Mouse (Mus musculus): ENCODE results near the gene Tgm5. TPM values are rescaled to one million over a fixed set of nuclear protein-coding genes. Genes with fewer than 3 reads are reported as not detected.

The Tgm5 gene
- total and polyA plus RNA-seq, 3 experiments = not detected

- H3K4me1 ChIP-seq (ENCODE audit: control insufficient read depth in 1 of 2, insufficient read depth in 2 of 2) = peaks cover 0 to 12% of the 10 kb centered on the region in 2 experiments; a peak in 1 of 4 replicates
- peaks cover 9% of the 10 kb centered on the region for H3K9me3 ChIP-seq (replicated peaks; ENCODE audit: low read length)
- no peak overlapping the region for H3K9ac ChIP-seq (ENCODE audit: insufficient read depth, low read depth)
- DNase-seq (ENCODE audit: extremely low read depth) = no peak
- H3K27ac ChIP-seq (ENCODE audit: insufficient read depth, low read depth) = no peak overlapping the region
- no peak for TF ChIP-seq ZC3H11A (IDR thresholded peaks at IDR 0.05; ENCODE audit: low read depth, low read length)
- TF ChIP-seq MYC (IDR thresholded peaks at IDR 0.05; ENCODE audit: low read depth, low read length) = no peak
- TF ChIP-seq PAX5 (IDR thresholded peaks at IDR 0.05; ENCODE audit: low read length) = no peak
- TF ChIP-seq ZKSCAN1 (IDR thresholded peaks at IDR 0.05; ENCODE audit: borderline replicate concordance, low read depth, low read length) = no peak
- TF ChIP-seq UBTF (IDR thresholded peaks at IDR 0.05; ENCODE audit: low read depth, low read length) = no peak
- no peak for TF ChIP-seq POLR2AphosphoS2 (IDR thresholded peaks at IDR 0.05; ENCODE audit: low read depth, low read length)
- no peak for TF ChIP-seq MEF2A (IDR thresholded peaks at IDR 0.05; ENCODE audit: borderline replicate concordance, low read depth, low read length)
- no peak for TF ChIP-seq HCFC1 (IDR thresholded peaks at IDR 0.05; ENCODE audit: low read depth, low read length)
- TF ChIP-seq SMC3 (IDR thresholded peaks at IDR 0.05; ENCODE audit: low read depth, low read length) = no peak
- no peak for TF ChIP-seq MAZ (IDR thresholded peaks at IDR 0.05; ENCODE audit: low read depth, low read length)
- TF ChIP-seq JUND (conservative IDR thresholded peaks at IDR 0.05; ENCODE audit: low read depth, low read length) = no peak
- TF ChIP-seq IRF4 (IDR thresholded peaks at IDR 0.05; ENCODE audit: low read depth, low read length) = no peak
- TF ChIP-seq USF1 (IDR thresholded peaks at IDR 0.05; ENCODE audit: low read depth, low read length) = no peak
- no peak for TF ChIP-seq ETS1 (conservative IDR thresholded peaks at IDR 0.05; ENCODE audit: low read depth, low read length)
- TF ChIP-seq MAX (IDR thresholded peaks at IDR 0.05; ENCODE audit: low read length) = no peak
- TF ChIP-seq RCOR1 (conservative IDR thresholded peaks at IDR 0.05; ENCODE audit: low read depth, low read length) = no peak
- H3K4me3 ChIP-seq (replicated peaks in 1 of 3; ENCODE audit: low read depth in 2 of 3, low read length in 2 of 3, poor library complexity in 1 of 3) = no peak overlapping the region
- dilution Hi-C loops (cut with MboI; ENCODE audit: extremely low pct_ligation_motif_present, extremely low pct_unique_long_range_greater_than_20kb, low sequenced_read_pairs) = no loop called here
- H3K79me2 ChIP-seq (replicated peaks; ENCODE audit: control insufficient read depth, extremely low read depth, insufficient read depth, poor library complexity, severe bottlenecking) = no peaks in the 10 kb centered on the region
- no peaks in the 10 kb centered on the region for H3K27me3 ChIP-seq (replicated peaks)
- H3K4me2 ChIP-seq (ENCODE audit: insufficient read depth, low read depth, poor library complexity, severe bottlenecking) = no peak overlapping the region
- peaks cover 26 to 49% of the 10 kb centered on the region in 2 experiments for H3K36me3 ChIP-seq (replicated peaks in 1 of 2; ENCODE audit: control insufficient read depth in 1 of 2, insufficient read depth in 1 of 2, low read length in 1 of 2)
- in situ Hi-C loops (cut with MboI; ENCODE audit: low pct_ligation_motif_present, low pct_unique_long_range_greater_than_20kb, low sequenced_read_pairs) = no loop called here
These were observed 68.5 kb downstream of the Tgm5 start for GRCm38 (mm10) chr2:121017151-121017550.

DNA sequence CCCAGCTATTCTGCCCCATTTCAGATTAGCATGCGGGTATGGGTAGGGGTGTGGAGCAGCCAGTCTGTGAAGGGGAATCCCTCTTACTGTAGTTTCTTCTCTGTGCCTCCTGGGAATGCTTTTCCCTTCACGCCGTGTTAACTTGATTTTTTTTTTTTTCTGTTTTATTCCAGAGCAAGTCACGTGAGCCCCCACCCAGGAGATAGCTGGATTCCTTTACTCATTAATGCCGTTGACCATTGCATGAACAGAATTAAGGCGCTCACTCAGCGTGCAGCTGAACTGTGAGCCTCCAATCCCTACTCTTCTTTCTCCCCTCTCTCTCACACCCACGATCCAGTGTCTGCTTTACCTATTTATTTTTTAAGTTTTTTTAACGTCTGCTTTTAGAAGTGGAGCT is 69.4 kb downstream of the Tgm5 start:
- H3K27me3 ChIP-seq (replicated peaks) = no peaks in the 10 kb centered on the region
- in situ Hi-C loops (cut with MboI; ENCODE audit: low pct_ligation_motif_present, low pct_unique_long_range_greater_than_20kb, low sequenced_read_pairs) (no loop called here), dilution Hi-C loops (cut with MboI; ENCODE audit: extremely low pct_ligation_motif_present, extremely low pct_unique_long_range_greater_than_20kb, low sequenced_read_pairs) (no loop called here)
- H3K27ac ChIP-seq (ENCODE audit: insufficient read depth, low read depth) = no peak overlapping the region
- H3K4me3 ChIP-seq (replicated peaks in 1 of 3; ENCODE audit: low read depth in 2 of 3, low read length in 2 of 3, poor library complexity in 1 of 3) = no peak overlapping the region
- DNase-seq (ENCODE audit: extremely low read depth) = no peak
- H3K9me3 ChIP-seq (replicated peaks; ENCODE audit: low read length) = peaks cover 9% of the 10 kb centered on the region
- no peaks in the 10 kb centered on the region for H3K79me2 ChIP-seq (replicated peaks; ENCODE audit: control insufficient read depth, extremely low read depth, insufficient read depth, poor library complexity, severe bottlenecking)
- H3K36me3 ChIP-seq (replicated peaks in 1 of 2; ENCODE audit: control insufficient read depth in 1 of 2, insufficient read depth in 1 of 2, low read length in 1 of 2) = peaks cover 30 to 56% of the 10 kb centered on the region in 2 experiments
- H3K4me2 ChIP-seq (ENCODE audit: insufficient read depth, low read depth, poor library complexity, severe bottlenecking) = no peak overlapping the region
- H3K4me1 ChIP-seq (ENCODE audit: control insufficient read depth in 1 of 2, insufficient read depth in 2 of 2) = peaks cover 0 to 12% of the 10 kb centered on the region in 2 experiments; a peak in 1 of 4 replicates
- no peak overlapping the region for H3K9ac ChIP-seq (ENCODE audit: insufficient read depth, low read depth)
- TF ChIP-seq ZKSCAN1 (IDR thresholded peaks at IDR 0.05; ENCODE audit: borderline replicate concordance, low read depth, low read length) = no peak
- no peak for TF ChIP-seq CHD1 (IDR thresholded peaks at IDR 0.05; ENCODE audit: low read depth, low read length)
- no peak for TF ChIP-seq GABPA (IDR thresholded peaks at IDR 0.05; ENCODE audit: insufficient replicate concordance, low read depth, low read length)
- TF ChIP-seq POLR2A (IDR thresholded peaks at IDR 0.05; ENCODE audit: low read depth, low read length) = no peak
- TF ChIP-seq HCFC1 (IDR thresholded peaks at IDR 0.05; ENCODE audit: low read depth, low read length) = no peak
- no peak for TF ChIP-seq MAZ (IDR thresholded peaks at IDR 0.05; ENCODE audit: low read depth, low read length)
- TF ChIP-seq MAFK (IDR thresholded peaks at IDR 0.05; ENCODE audit: insufficient replicate concordance, low read length) = no peak
- no peak for TF ChIP-seq JUN (IDR thresholded peaks at IDR 0.05; ENCODE audit: insufficient read depth, low read depth, low read length)
- no peak for TF ChIP-seq ZC3H11A (IDR thresholded peaks at IDR 0.05; ENCODE audit: low read depth, low read length)
- no peak for TF ChIP-seq PAX5 (IDR thresholded peaks at IDR 0.05; ENCODE audit: low read length)
- TF ChIP-seq USF2 (conservative IDR thresholded peaks at IDR 0.05; ENCODE audit: low read depth, low read length) = no peak
- TF ChIP-seq NRF1 (IDR thresholded peaks at IDR 0.05; ENCODE audit: low read depth, low read length) = no peak
- no peak for TF ChIP-seq UBTF (IDR thresholded peaks at IDR 0.05; ENCODE audit: low read depth, low read length)
- no peak for TF ChIP-seq EP300 (IDR thresholded peaks at IDR 0.05; ENCODE audit: low read length)
- TF ChIP-seq MXI1 (IDR thresholded peaks at IDR 0.05; ENCODE audit: low read depth, low read length) = no peak
- no peak for TF ChIP-seq ETS1 (conservative IDR thresholded peaks at IDR 0.05; ENCODE audit: low read depth, low read length)
- no peak for TF ChIP-seq RCOR1 (conservative IDR thresholded peaks at IDR 0.05; ENCODE audit: low read depth, low read length)
